Mouse (Mus musculus) cerebral cortex, adult 2 months (tissue): ENCODE data around the gene Ctdspl.

Experiments
- WGBS: fragments of 180-500 bp; shearing (Covaris S2); methylation state at CpG from one replicate; pipeline ENCODE4 v1.1.7; 2018; 5-methylcytosine and 5-hydroxymethylcytosine counted together

The Ctdspl gene

GRCm38 (mm10) chr9:118949654-118950053 lies 23.4 kb downstream of the Ctdspl start:
- WGBS, result 56% methylated on average over 4 of the region's 4 CpGs

- WGBS, result 73% methylated on average over 10 of the region's 10 CpGs
Measured at GRCm38 (mm10) chr9:118950061-118950460, 23.8 kb downstream of the Ctdspl start.

GRCm38 (mm10) chr9:118950751-118951150 lies 24.5 kb downstream of the Ctdspl start:
- 83% methylated on average over 2 of the region's 2 CpGs for WGBS

- WGBS, result 91% methylated on average over 7 of the region's 7 CpGs
Measured at GRCm38 (mm10) chr9:118951381-118951780, 25.1 kb downstream of the Ctdspl start.

- WGBS, result 62% methylated on average over 16 of the region's 16 CpGs
Measured at GRCm38 (mm10) chr9:118952180-118952579, 25.9 kb downstream of the Ctdspl start.

- 47% methylated on average over 16 of the region's 16 CpGs for WGBS
Measured at GRCm38 (mm10) chr9:118953465-118954194, 27.4 kb downstream of the Ctdspl start.

- 71% methylated on average over 7 of the region's 7 CpGs for WGBS
Measured at GRCm38 (mm10) chr9:118958802-118959201, 32.5 kb downstream of the Ctdspl start.

GRCm38 (mm10) chr9:118960415-118961091 lies 34.3 kb downstream of the Ctdspl start:
- 70% methylated on average over 16 of the region's 16 CpGs for WGBS

- WGBS, result 66% methylated on average over 9 of the region's 9 CpGs
Measured at GRCm38 (mm10) chr9:118963149-118963548, 36.9 kb downstream of the Ctdspl start.

GRCm38 (mm10) chr9:118964263-118965034 lies 38.2 kb downstream of the Ctdspl start:
- 40% methylated on average over 18 of the region's 18 CpGs for WGBS

GRCm38 (mm10) chr9:118969810-118970209 lies 43.6 kb downstream of the Ctdspl start:
- 63% methylated on average over 4 of the region's 4 CpGs for WGBS

GRCm38 (mm10) chr9:118973028-118973427 lies 46.8 kb downstream of the Ctdspl start:
- 76% methylated on average over 7 of the region's 7 CpGs for whole genome bisulfite sequencing

- 63% methylated on average over 5 of the region's 5 CpGs for WGBS
Measured at GRCm38 (mm10) chr9:118973566-118973965, 47.3 kb downstream of the Ctdspl start.

GRCm38 (mm10) chr9:118974148-118974547 lies 47.9 kb downstream of the Ctdspl start:
- 21% methylated on average over 5 of the region's 5 CpGs for WGBS

- WGBS, result 79% methylated on average over 11 of the region's 11 CpGs
Measured at GRCm38 (mm10) chr9:118975211-118975671, 49.0 kb downstream of the Ctdspl start.

- WGBS, result 46% methylated on average over 9 of the region's 9 CpGs
Measured at GRCm38 (mm10) chr9:118975758-118976157, 49.5 kb downstream of the Ctdspl start.

- WGBS, result 55% methylated on average over 7 of the region's 7 CpGs
Measured at GRCm38 (mm10) chr9:118976561-118976960, 50.3 kb downstream of the Ctdspl start.

GRCm38 (mm10) chr9:118977425-118977824 lies 51.2 kb downstream of the Ctdspl start:
- WGBS, result 77% methylated on average over 7 of the region's 7 CpGs

- WGBS, result 21% methylated on average over 4 of the region's 4 CpGs
Measured at GRCm38 (mm10) chr9:118980411-118980823, 54.2 kb downstream of the Ctdspl start.

- WGBS, result 69% methylated on average over 15 of the region's 15 CpGs
Measured at GRCm38 (mm10) chr9:118984650-118985432, 58.6 kb downstream of the Ctdspl start.

GRCm38 (mm10) chr9:118986286-118986685 lies 60.0 kb downstream of the Ctdspl start:
- 55% methylated on average over 11 of the region's 11 CpGs for WGBS
